In genomic region chr5:121546530-121546895, GRCm38 (mm10) we compare ENCODE assay signal across 9 mouse cellular contexts. TPM values are rescaled to one million over a fixed set of nuclear protein-coding genes. Genes with fewer than 3 reads are reported as not detected.
DNase-seq lines count a peak whose midpoint lies in the region; ATAC-seq and TF ChIP-seq lines count a peak whose summit lies in the region.
"Had no signal": no experiment of that assay in that cellular context is flagged by ENCODE, and none has a peak within 500 bp of the region (broad histone marks: within the 10 kb centered on the region; RNA-seq: fewer than 3 reads in every experiment).

No protein-coding gene starts in this region.

- peak overlapping the region; percentile 76 for H3K4me2 ChIP-seq in heart, embryonic 16.5 days (ENCODE audit: low read depth, low read length)
- peak overlapping the region; percentile 71 for H3K4me2 ChIP-seq in liver, postnatal 0 days (ENCODE audit: low read depth, low read length)
- peak overlapping the region; percentile 91 for H3K4me2 ChIP-seq in neural tube, embryonic 12.5 days (replicated peaks)

- H3K36me3 ChIP-seq in heart, embryonic 16.5 days (ENCODE audit: control insufficient read depth, insufficient read depth) = no peaks in the 10 kb centered on the region
- no peaks in the 10 kb centered on the region for H3K36me3 ChIP-seq in liver, postnatal 0 days (replicated peaks; ENCODE audit: insufficient read depth, low read length)
- H3K36me3 ChIP-seq in neural tube, embryonic 12.5 days = no peaks in the 10 kb centered on the region

- H3K9ac ChIP-seq in heart, embryonic 16.5 days (ENCODE audit: low read length) = peak overlapping the region; percentile 89
- peak overlapping the region; percentile 89 for H3K9ac ChIP-seq in liver, postnatal 0 days (replicated peaks)
- peak overlapping the region; percentile 98 for H3K9ac ChIP-seq in neural tube, embryonic 12.5 days

- 0 out of 2 replicates have a peak, but pooled peaks cover 5% of the 10 kb centered on the region for H3K9me3 ChIP-seq in heart, embryonic 16.5 days (replicated peaks; ENCODE audit: control insufficient read depth, low read length)
- no peaks in the 10 kb centered on the region for H3K9me3 ChIP-seq in liver, postnatal 0 days (ENCODE audit: low read length)
- H3K9me3 ChIP-seq in neural tube, embryonic 12.5 days = no peaks in the 10 kb centered on the region

- TF ChIP-seq EP300 in liver, postnatal 0 days (IDR thresholded peaks at IDR 0.05; ENCODE audit: low read depth) = no peak

- no peaks in the 10 kb centered on the region for H3K27me3 ChIP-seq in heart, embryonic 16.5 days (ENCODE audit: control insufficient read depth, insufficient read depth, low read length)
- H3K27me3 ChIP-seq in liver, postnatal 0 days (ENCODE audit: insufficient read depth, low read length) = no peaks in the 10 kb centered on the region
- H3K27me3 ChIP-seq in neural tube, embryonic 12.5 days (replicated peaks) = no peaks in the 10 kb centered on the region

- H3K4me3 ChIP-seq in heart, embryonic 16.5 days (ENCODE audit: low read length) = peak overlapping the region; percentile 72
- H3K4me3 ChIP-seq in liver, postnatal 0 days (ENCODE audit: low read depth, low read length) = peak overlapping the region; percentile 75
- H3K4me3 ChIP-seq in neural tube, embryonic 12.5 days = peak overlapping the region; percentile 99

- 29% methylated on average over 6 of the region's 6 CpGs for WGBS in heart, embryonic 16.5 days
- WGBS in liver, postnatal 0 days (ENCODE audit: insufficient replicate concordance) = 11% methylated on average over 6 of the region's 6 CpGs
- WGBS in neural tube, embryonic 12.5 days = 37% methylated on average over 6 of the region's 6 CpGs

- TF ChIP-seq CTCF in liver, postnatal 0 days (IDR thresholded peaks at IDR 0.05; ENCODE audit: low read depth) = peak; percentile 76

- peak; percentile 44 to 55 for DNase-seq in B cell, adult 2 months
- peak; percentile 52 for DNase-seq in T-cell, adult 2 months (ENCODE audit: low spot score)
- peak; percentile 45 for DNase-seq in embryo, embryonic 11.5 days (ENCODE audit: low read depth, low spot score)
- peak; percentile 72 to 83 for DNase-seq in kidney, postnatal 36 days
- DNase-seq in liver, postnatal 0 days = peak; percentile 70
- peak; percentile 14 to 39 for DNase-seq in thymus, postnatal 10 days (ENCODE audit: low spot score in 2 of 2)

- ATAC-seq in heart, embryonic 16.5 days (replicated peaks; ENCODE audit: extremely low read depth, insufficient read depth, low FRiP score) = 0 out of 2 replicates have a peak, but pooled peaks have one; percentile 58
- peak; percentile 22 for ATAC-seq in liver, postnatal 0 days
- ATAC-seq in neural tube, embryonic 12.5 days (ENCODE audit: low FRiP score, low read depth) = peak; percentile 42; the same call in 1 of the 2 replicates

- H3K27ac ChIP-seq in heart, embryonic 16.5 days (ENCODE audit: low read length) = peak overlapping the region; percentile 93
- H3K27ac ChIP-seq in liver, postnatal 0 days (ENCODE audit: low read depth) = peak overlapping the region; percentile 93
- H3K27ac ChIP-seq in neural tube, embryonic 12.5 days = no peak overlapping the region

- H3K4me1 ChIP-seq in heart, embryonic 16.5 days (ENCODE audit: control insufficient read depth, insufficient read depth, low read length) = peaks cover 19% of the 10 kb centered on the region
- peaks cover 18% of the 10 kb centered on the region for H3K4me1 ChIP-seq in liver, postnatal 0 days (ENCODE audit: insufficient read depth)
- peaks cover 23% of the 10 kb centered on the region for H3K4me1 ChIP-seq in neural tube, embryonic 12.5 days

RNA-seq across cellular contexts. Expression of gene Mapkapk5, which starts 0.8 kb away (rescaled TPM):
- 36.6 and 39.3 TPM in 2 replicates for polyA plus RNA-seq in heart, embryonic 16.5 days (2015; fragmentation: Nextera tagmentation; extraction: Ambion mirVana)
- polyA plus RNA-seq in liver, postnatal 0 days (2015; fragmentation: Nextera tagmentation; extraction: Ambion mirVana) = 15.5 and 18.1 TPM in 2 replicates
- polyA plus RNA-seq in neural tube, embryonic 12.5 days (2016; fragmentation: Nextera tagmentation; extraction: Ambion mirVana) = 64.0 and 69.6 TPM in 2 replicates

RNA-seq across cellular contexts. Expression of gene Adam1a, which starts 1.2 kb away (rescaled TPM):
- 0.54 and 1.3 TPM in 2 replicates for polyA plus RNA-seq in heart, embryonic 16.5 days (2015; fragmentation: Nextera tagmentation; extraction: Ambion mirVana)
- polyA plus RNA-seq in liver, postnatal 0 days (2015; fragmentation: Nextera tagmentation; extraction: Ambion mirVana) = 0.15 and 0.25 TPM in 2 replicates
- polyA plus RNA-seq in neural tube, embryonic 12.5 days (2016; fragmentation: Nextera tagmentation; extraction: Ambion mirVana) = 2.9 and 3.0 TPM in 2 replicates

RNA-seq across cellular contexts. Expression of gene Gm42878, which starts 1.2 kb away (rescaled TPM):
- 0.32 TPM in 1 of 2 replicates, not detected in the other for polyA plus RNA-seq in heart, embryonic 16.5 days (2015; fragmentation: Nextera tagmentation; extraction: Ambion mirVana)
- not detected in 2 replicates for polyA plus RNA-seq in liver, postnatal 0 days (2015; fragmentation: Nextera tagmentation; extraction: Ambion mirVana)
- polyA plus RNA-seq in neural tube, embryonic 12.5 days (2016; fragmentation: Nextera tagmentation; extraction: Ambion mirVana) = not detected in 2 replicates

RNA-seq across cellular contexts. Expression of gene Adam1b, which starts 43.3 kb away (rescaled TPM):
- polyA plus RNA-seq in heart, embryonic 16.5 days (2015; fragmentation: Nextera tagmentation; extraction: Ambion mirVana) = 0.12 and 0.14 TPM in 2 replicates
- polyA plus RNA-seq in liver, postnatal 0 days (2015; fragmentation: Nextera tagmentation; extraction: Ambion mirVana) = not detected in 2 replicates
- polyA plus RNA-seq in neural tube, embryonic 12.5 days (2016; fragmentation: Nextera tagmentation; extraction: Ambion mirVana) = 0.15 TPM in 1 of 2 replicates, not detected in the other
- polyA plus RNA-seq: large intestine, adult 2 months had no signal

RNA-seq across cellular contexts. Expression of gene Aldh2, which starts 47.1 kb away (rescaled TPM):
- 132 and 133 TPM in 2 replicates for polyA plus RNA-seq in heart, embryonic 16.5 days (2015; fragmentation: Nextera tagmentation; extraction: Ambion mirVana)
- 395 and 411 TPM in 2 replicates for polyA plus RNA-seq in liver, postnatal 0 days (2015; fragmentation: Nextera tagmentation; extraction: Ambion mirVana)
- polyA plus RNA-seq in neural tube, embryonic 12.5 days (2016; fragmentation: Nextera tagmentation; extraction: Ambion mirVana) = 122 and 130 TPM in 2 replicates

Comparison
In these comparisons a context has a peak if more than half of its experiments do, and no peak if none do; other contexts are left out.
1. DNase-seq: peak in every context shown above with its lines; median percentile 78 in kidney, postnatal 36 days; 70 in liver, postnatal 0 days; 52 in T-cell, adult 2 months; 50 in B cell, adult 2 months; 45 in embryo, embryonic 11.5 days; 26 in thymus, postnatal 10 days.